Mouse (Mus musculus) 3T3-L1 (cell line): Measurements from ENCODE around the gene Polr3h.
"Not testable (repeated sequence)": the region's sequence is repeated elsewhere in the genome, so short reads cannot be mapped to it uniquely, and the experiment has no call there.

Source experiments
- DNase-seq: peaks from one replicate; pipeline ENCODE4 v3.0.0-alpha.2; 2015; ENCODE audit warnings: low read depth, low spot score

Gene Polr3h

DNA sequence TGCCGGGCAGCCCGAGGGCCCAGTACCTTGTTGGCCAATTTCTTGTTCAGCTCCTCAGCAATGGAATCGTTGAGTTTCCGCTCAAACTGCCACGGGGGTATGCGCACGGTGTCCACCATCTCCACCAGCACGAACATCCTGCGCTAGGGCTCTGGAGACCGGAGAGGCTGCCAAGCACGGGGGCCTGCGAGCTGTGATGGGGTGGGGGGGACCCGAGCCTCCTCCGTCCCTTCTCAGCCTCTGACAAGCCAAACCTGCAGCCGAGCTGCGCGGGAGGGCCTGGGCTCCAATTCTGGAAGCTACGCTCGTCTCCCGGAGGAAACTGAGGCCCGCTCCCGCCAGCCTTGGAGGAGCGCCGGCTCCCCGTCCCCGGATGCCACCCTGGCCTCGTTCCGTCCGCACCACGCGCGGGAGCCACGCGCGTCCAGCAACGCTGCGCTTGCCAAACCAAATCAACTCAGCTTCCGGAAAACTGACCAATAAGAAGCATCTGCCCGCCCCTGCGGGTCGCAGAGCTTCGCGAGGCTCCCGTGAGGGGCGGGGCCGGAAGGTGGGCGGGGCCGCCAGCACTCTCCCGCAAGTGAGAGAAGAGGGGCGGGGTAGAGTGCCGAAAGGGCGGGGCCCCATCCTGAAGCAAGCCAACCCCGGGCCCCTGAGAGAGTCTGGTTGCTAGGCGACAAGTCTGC is at the start of gene Polr3h:
Gene Polr3h, minus strand, starts transcription at position 481 of the 686 bp plus-strand sequence.
- peak; percentile 99 for DNase-seq

DNA sequence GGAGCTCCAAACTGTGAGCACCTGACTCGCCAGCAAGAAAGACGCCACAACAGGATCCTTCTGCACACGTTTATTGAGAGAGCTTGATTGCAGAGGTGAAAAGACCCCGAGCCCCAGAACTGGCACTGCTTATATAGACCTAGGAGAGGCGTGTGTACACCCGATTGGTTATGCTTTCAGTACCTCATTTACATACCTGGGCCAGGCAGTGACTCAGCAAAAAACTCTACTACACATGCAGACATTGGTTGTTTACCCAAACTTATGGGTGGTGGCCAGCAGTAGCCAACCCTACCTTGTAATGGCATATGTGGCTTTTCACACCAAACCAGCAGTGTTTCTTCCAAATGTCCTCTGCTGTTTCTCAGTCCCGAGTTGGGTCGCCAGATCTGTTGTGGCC is 49.1 kb upstream of the Polr3h start:
- not testable (repeated sequence) for DNase-seq

DNA sequence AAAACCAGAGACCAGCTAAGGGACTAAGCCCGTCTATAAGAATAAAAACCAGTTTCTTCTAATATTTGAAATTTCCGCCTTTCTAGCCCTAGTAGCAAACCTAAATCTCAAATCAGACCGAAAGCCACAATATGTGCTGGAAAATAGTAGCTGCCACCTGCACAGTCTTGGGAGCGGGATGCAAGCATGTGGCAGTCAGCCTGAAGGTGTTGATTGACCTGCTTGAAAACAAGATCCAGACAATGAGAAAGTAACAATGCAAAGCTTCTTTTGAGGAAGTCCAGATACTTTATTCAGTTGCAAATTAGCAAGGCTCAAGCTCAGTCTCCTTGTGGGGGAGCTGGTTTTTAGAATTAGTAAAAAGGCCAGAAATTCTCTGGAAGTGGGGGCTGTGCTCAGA is 44.5 kb upstream of the Polr3h start:
- DNase-seq = not testable (repeated sequence)

DNA sequence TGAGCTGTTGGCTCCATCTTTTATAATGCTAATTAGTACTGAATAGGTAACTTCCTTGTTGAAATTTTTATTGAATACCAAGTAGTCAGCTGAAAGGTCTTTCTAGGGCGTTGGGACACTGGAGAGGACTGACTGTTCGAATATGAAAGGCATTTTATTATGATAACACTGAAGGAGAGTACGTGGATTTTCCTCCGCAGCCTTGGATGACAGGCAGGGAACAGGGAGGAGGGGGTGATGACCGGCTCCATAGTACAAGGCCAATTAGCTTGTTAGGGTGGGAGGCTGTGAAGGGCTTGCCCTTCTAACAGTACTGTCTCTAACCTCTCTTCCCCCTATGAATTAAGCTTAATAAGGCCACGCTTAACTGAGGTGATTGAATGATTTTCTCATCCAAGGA is 43.6 kb upstream of the Polr3h start:
- DNase-seq = not testable (repeated sequence)

DNA sequence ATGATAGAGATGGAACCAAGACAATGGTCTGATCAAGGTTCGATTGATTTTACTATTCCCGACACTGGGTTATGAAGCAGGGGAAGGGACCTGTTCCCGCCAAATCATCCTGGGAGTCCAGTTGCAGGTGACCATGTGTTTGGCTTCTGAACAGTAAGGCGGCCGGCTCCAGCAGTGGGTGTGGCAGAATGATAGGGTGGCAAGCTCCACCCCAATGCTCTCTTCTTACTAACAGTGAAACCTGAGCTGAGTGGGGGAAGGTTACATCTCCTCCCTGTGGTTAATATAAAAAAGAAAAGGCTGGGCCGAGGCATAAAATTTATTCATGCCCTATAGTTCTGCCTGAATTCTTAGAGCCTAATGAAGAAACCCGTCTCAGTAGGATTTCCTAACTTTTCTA is 43.1 kb upstream of the Polr3h start:
- peak; percentile 74 for DNase-seq

DNA sequence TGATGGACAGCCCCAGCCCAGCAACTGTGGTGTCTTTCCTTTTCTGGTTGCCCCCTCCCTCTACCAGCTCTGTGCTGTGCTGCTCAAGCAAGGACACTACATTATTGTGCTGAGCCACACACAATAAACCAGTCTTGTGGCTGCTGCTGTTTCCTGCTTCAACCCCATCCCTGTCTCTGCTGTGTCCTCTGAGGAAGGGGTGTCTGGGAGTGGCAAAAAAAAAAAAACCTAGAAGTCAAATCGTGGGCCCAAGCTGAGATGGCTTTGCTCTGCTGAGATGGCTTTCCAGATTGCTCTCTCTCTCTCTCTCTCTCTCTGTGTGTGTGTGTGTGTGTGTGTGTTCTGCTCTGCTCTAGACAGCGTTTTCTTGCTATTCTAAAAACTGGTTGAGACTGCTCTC is 42.4 kb upstream of the Polr3h start:
- no peak for DNase-seq

DNA sequence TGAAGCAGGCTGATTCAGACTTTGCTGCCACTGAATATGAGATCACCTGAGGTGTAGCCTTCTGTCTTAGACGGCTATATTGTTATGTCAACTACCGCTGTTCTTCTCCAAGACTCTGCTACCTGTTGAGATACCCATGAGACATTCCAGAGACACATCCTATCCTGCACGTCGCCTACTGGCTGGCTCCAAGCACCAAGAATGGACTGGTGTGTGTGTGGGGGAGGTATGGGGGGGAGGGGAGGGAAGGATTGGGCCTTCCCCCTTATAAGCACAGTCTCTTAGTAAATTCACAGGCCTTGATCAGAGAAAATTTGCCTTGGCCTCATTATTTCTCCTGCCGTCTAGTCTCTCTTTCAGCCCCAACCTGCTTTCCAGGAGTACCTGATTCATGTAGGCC is 41.8 kb upstream of the Polr3h start:
- DNase-seq = no peak

DNA sequence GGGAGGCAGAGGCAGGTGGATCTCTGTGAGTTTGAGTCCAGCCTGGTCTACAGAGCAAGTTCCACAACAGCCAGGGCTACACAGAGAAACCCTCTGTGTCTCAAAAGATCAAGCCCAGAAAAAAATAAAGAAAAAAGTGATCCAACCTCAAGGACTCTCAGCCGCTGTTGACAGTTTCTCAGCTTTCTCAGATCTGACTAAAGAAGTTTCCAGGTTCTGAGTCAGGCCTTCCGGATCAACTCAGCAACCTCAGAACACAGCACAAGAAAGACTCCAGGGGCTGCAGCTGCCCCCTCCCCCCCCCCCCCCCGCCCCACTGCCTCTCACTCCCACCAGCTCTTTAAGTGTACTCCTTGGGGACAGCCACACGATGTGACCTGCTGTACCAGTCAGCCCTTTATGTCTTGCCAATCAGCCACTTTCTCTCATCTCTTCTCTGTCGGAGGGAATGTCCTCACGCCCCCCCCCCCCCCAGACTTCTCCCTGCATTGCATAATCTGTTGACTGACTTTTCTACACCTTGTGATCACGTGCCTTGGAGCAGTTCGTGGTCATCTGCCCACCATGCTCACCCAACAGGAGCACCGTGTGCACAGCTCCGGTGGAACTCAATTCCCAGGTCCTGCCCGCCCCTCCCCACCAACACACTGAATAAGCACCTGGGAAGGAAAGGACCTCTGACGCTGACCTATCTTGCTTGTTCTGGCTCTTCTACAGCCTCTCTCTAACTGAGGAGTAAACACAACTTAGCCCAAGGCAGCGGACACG is 40.2 kb upstream of the Polr3h start:
- no peak for DNase-seq

DNA sequence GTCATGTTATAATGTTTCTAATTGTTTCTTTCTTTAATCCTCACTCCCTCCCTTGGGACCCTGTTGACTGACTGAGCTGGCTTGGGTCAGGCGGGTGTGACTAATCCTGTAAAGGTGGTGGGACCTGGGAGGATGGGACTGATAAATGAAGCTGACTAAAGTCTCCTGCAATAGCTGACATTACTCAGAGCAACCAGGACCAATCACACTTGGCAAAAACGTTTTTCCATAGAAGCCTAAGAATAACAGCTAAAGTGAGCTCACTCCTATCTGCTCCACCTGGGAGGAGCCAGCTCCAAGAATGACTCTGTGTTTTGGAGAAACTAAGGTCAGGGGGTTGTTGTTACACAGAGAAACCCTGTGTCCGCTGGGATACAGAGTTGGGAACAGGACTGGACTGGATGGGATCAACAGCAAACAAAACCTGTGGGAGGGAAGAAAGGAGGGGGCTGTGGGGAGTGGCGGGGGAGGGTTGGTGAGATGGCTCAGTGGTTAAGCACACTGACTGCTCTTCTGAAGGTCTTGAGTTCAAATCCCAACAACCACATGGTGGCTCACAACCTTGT is 39.0 kb upstream of the Polr3h start:
- peak; percentile 93 for DNase-seq

DNA sequence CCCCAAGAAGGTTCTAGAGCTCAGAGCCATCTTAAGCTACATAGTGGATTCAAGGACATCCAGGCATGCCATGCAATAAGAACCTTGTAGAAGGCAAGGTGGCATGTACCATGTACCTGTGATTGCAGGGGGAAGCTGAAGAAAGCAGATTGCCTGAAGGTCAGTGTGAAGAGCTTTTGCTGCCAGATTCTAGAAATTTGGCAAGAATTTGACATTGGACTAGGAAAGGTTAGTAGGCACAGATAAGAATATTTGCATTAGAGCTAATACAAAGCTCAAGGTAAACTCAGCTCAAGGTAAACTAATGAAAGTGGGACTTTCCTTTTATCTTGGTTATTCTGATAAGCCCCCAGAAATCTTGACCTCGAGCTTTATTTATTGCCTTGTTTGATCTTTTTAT is 38.2 kb upstream of the Polr3h start:
- DNase-seq = peak; percentile 26

DNA sequence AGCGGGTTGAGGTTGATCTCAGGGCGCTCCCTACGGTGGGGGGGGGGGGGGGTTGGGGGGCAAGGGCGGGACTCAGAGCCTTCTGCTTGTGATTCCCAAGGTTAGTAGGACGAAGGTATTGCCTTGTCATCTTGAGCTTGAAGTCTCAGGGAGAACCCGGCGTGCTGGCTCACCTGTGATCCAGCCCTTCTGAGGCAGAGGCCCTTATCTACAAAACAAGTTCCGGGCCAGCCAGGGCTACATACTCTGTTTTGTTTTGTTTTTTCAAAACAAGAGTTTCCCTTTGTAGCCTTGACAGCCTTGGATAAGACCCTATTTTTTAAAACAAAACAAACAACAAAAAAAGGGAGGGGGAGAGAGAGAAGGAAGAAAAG is 35.0 kb upstream of the Polr3h start:
- DNase-seq = no peak

DNA sequence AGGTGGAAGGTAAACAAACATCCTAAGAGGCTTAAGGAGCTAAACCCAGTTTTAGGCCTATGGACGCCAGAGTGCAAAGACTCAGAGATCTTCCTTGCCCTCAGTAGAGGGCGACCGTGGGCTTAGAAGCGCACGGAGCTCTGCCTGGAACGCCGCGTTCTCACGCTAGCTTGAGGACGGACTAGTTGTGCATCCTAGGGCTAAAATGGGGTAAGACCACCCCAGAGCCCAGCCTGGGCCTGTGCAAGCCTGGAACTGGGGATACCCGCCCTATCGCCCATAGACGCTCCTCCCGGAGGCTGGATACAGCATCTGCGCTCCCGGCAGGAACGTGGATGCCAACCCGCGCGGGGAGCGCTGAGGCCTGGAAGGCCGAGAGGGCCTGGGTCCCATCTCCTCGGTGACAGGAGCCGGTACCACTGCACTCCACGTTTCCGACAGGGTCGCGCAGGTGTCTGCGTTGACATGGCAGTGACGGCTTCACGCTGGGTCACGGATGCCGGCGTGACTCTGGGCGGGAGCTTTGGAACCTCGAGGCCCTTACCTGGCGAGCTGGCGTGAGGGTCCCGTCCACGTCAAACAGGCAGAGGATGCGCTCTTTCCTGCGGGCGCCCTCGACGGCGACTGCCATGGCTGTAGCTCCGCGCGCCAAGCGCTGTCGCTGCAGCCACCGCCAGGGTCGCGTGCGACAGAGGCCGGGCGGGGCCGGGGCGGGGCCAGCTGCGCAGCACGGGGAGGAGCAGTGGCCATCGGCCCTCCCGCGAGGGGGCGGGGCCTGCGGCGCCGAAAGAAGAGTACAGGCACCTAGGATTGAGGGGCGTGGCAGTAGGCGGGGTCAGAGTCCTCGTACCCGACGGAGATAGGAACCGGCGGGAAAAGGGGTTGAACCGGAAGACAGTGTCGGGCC is 34.4 kb upstream of the Polr3h start, which contains the start of gene Pmm1:
Gene Pmm1, minus strand, starts transcription at position 760 of the 907 bp plus-strand sequence.
- peak; percentile 98 for DNase-seq

DNA sequence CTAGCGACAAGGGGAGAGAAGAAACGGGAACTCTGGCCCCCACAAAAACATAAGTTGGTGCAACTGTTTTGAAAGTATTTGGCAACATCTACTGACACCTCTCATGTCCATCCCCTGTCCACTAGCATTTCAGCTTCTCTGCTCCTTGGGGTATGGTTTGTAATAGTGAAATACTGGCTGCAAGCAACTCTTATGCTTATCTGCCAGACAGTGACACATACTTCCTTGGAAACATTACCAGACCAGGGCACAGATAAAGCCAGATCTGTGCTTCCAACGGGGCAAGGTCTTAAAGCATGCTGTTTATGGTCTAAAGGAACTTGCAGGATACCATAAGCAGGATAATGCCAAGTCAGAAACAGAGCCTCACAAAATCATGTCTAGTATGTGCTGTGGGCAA is 32.9 kb upstream of the Polr3h start:
- DNase-seq = no peak

DNA sequence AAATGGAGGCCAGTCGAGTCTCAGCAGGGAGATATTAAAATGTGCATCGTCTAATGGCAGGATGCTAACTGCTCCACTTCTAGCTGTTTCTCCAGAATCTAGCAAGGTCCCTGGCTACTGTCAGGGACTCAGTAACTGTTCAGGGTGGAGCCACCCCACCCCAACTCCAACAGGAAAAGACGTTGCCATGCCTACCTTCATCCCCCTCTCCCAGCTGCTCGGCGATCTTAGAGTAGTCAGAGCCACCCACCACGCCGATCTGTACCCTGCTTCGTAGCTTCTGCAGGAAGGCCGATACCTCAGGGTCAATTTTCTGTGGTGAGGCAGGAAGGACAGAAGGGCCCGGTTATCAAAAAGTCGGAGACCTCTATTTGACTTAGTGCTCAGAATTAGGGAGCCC is 31.6 kb upstream of the Polr3h start:
- no peak for DNase-seq

DNA sequence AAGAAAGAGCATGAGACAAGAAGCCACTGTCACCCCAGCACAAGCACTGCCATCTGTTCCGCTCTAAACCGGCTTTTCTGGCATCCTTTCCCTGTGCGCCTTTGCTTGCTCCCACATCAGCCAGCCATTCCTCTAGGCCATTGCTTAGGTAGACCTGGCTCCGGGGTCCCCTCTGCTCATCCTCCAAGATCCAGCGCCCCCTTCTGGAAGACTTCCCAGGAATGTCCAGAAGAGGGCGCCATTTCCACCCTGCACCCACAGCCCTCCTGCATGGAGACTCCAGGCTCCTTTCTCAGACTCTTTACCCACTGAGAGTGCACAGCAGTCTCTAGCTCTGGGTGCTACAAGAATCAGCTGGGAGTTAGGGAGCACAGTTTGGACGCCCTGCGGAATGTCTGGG is 30.4 kb upstream of the Polr3h start:
- DNase-seq = peak; percentile 57

DNA sequence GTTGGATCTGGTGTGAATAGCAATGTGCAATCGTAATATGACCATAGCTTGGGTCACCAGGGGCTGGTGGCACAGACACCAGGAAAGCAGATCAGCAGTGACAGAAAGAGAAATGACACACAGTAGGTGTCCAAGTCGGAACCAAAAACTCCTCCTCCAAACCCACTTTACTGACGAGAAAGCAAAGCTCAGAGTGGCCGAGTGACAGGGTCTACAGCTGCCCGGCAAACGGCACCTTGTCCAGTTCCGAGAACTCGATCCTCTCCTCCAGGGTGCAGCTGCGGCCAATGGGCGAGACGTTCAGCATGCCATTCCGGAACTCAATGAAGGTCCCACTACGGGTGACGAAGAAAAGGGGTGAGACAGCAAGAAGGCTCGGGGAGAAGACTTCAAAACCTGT is 29.4 kb upstream of the Polr3h start:
- no peak for DNase-seq

DNA sequence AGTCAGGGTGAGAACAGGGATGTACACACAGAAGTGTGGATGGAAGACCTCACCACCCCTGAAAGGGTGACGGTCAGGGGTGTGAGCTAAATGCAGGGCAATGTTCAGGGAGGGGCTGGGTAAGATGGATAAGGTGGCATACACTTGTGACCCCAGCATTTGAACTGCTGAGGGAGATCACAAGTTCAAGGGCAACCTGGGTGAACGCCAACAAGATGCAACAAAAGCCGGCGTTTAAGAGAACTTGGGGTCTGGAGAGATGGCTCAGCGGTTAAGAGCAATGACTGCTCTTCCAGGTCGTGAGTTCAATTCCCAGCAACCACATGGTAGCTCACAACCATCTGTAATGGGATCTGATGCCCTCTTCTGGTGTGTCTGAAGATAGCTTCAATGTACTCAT is 28.7 kb upstream of the Polr3h start:
- no peak for DNase-seq

DNA sequence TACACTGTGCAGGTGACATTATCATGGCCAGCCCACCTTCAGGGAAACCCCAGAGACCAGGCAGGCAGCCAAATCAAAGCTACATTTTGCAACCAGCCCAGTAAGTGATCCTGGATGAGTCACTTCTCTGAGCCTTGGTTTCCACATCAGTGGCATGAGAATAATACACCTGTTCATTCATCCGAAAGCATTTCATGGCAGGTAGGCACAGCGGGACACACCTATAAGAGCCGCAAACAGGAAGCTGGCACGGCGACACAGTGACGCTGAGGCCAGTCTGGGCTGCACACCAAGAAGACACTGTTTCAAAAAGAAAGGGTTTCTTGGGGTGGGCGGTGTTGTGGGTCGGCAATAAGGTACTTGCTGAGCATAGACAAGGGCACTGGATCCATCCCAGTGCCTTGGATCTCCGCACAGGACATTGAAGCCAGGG is 28.1 kb upstream of the Polr3h start:
- no peak for DNase-seq

DNA sequence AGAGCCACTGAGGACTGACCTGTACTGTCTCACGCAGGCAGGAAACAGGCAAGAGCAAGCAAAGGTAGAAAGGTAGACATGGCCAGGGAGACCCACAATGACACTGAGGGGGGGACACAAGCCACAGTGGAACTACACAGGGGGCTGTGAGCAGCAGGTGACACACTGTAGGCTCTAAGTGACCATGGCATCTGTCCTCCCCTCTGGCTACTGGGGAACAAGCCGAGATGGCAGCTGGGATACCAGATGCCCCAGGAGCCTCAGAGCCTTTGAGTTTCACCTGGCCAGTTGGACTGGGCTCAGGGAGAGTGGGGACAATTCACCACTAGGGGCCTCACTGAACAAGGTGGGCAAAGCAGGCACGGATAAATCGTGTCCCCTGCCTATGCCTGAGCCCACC is 26.3 kb upstream of the Polr3h start:
- no peak for DNase-seq

DNA sequence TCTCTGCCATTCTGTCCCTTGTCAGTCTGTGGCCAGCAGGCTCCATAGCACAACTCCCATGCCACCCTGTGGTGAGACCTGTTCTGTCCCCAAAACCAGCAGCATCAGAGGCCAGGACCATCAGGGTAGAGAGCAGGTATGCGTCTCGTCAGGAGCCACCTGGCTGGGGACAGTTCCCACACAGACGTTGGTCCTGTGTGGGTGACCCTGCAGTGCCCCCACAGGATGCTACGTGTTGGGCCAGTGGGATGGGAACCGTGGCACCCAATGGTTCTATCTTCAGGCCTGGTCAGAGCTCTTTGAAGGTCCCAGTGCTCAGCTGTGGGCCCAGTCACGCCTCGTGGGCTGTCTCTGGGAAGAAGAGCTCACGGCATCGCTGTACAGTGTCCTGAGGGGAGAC is 25.1 kb upstream of the Polr3h start:
- DNase-seq = no peak

DNA sequence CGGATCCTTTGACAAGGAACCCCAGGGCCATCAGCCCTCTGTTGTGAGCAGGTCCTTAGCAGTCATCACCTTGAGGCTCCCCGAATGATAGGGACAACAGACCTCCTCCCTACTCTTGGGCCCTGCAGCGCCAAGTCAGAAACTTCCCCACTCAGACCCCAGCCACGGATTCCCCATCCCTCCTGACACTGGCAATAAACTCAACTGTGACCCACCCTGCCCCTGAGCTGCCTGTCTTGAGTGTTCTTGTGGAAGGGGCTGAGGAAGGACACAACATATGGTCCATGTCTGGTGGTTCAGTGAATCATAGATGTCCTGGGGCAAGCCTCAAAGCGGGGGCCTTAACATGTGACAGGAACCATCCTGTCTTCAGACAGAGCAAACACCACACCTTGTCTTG is 24.7 kb upstream of the Polr3h start:
- DNase-seq = no peak
